Mouse (Mus musculus) urinary bladder, postnatal 14 days (tissue): ENCODE results near the gene Lacc1.
"Not testable (repeated sequence)": the region's sequence is repeated elsewhere in the genome, so short reads cannot be mapped to it uniquely, and the experiment has no call there.

Experiments
- DNase-seq: peaks from one replicate; pipeline ENCODE4 v3.0.0; 2021; ENCODE audit warnings: low spot score

Gene Lacc1

GRCm38 (mm10) chr14:77036226-77037046 is at the start of gene Lacc1, which contains the start of gene Ccdc122:
Gene Lacc1 (minus strand): TSS chr14:77036904.
Gene Ccdc122 (plus strand): TSS chr14:77036772.
- peak; percentile 89 for DNase-seq

GRCm38 (mm10) chr14:77081248-77081647 is 44.5 kb upstream of the Lacc1 start:
- DNase-seq: no peak

GRCm38 (mm10) chr14:77069361-77069760 is 32.7 kb upstream of the Lacc1 start:
- DNase-seq: no peak

- no peak for DNase-seq
Measured at GRCm38 (mm10) chr14:77053288-77053687, 16.6 kb upstream of the Lacc1 start.

- peak; percentile 59 for DNase-seq
Measured at GRCm38 (mm10) chr14:77037832-77038425, 1.2 kb upstream of the Lacc1 start.

- DNase-seq: no peak
Measured at GRCm38 (mm10) chr14:77037330-77037729, 626 bp upstream of the Lacc1 start.

- DNase-seq: no peak
Measured at GRCm38 (mm10) chr14:77034970-77035369, 1.7 kb downstream of the Lacc1 start.

GRCm38 (mm10) chr14:77034175-77034915 is 2.4 kb downstream of the Lacc1 start:
- DNase-seq: no peak

- DNase-seq: no peak
Measured at GRCm38 (mm10) chr14:77033391-77033790, 3.3 kb downstream of the Lacc1 start.

GRCm38 (mm10) chr14:77032433-77032832 is 4.3 kb downstream of the Lacc1 start:
- no peak for DNase-seq

GRCm38 (mm10) chr14:77030808-77031207 is 5.9 kb downstream of the Lacc1 start:
- DNase-seq: no peak

GRCm38 (mm10) chr14:77029319-77030054 is 7.2 kb downstream of the Lacc1 start:
- no peak for DNase-seq

GRCm38 (mm10) chr14:77024499-77024898 is 12.2 kb downstream of the Lacc1 start:
- DNase-seq: no peak

- DNase-seq: no peak
Measured at GRCm38 (mm10) chr14:77017211-77017610, 19.5 kb downstream of the Lacc1 start.

- DNase-seq: not testable (repeated sequence)
Measured at GRCm38 (mm10) chr14:77016783-77017182, 19.9 kb downstream of the Lacc1 start.

- DNase-seq: peak; percentile 66
Measured at GRCm38 (mm10) chr14:77011804-77012203, 24.9 kb downstream of the Lacc1 start.

GRCm38 (mm10) chr14:77008238-77008637 is 28.5 kb downstream of the Lacc1 start:
- DNase-seq: peak; percentile 83

- DNase-seq: no peak
Measured at GRCm38 (mm10) chr14:77005566-77005965, 31.1 kb downstream of the Lacc1 start.

GRCm38 (mm10) chr14:77004740-77005139 is 32.0 kb downstream of the Lacc1 start:
- no peak for DNase-seq

- DNase-seq: not testable (repeated sequence)
Measured at GRCm38 (mm10) chr14:76990351-76990750, 46.4 kb downstream of the Lacc1 start.

GRCm38 (mm10) chr14:76981781-76982180 is 54.9 kb downstream of the Lacc1 start:
- no peak for DNase-seq

- DNase-seq: no peak
Measured at GRCm38 (mm10) chr14:76981176-76981575, 55.5 kb downstream of the Lacc1 start.
